Mouse (Mus musculus) heart, adult 2 months (tissue): Measurements from ENCODE around the gene Sdk2.

Experiments
- CTCF ChIP-seq: fragments of 200-600 bp; IDR thresholded peaks from 2 replicates; pipeline ENCODE4 v1.8.1; 2022; ENCODE audit warnings: antibody characterized with exemption, mild to moderate bottlenecking, moderate library complexity
- EP300 ChIP-seq: fragments of 200-500 bp; IDR thresholded peaks from 2 replicates; pipeline ENCODE4 v1.6.1; 2011; ENCODE audit warnings: low read depth, low read length, control low read depth; ENCODE audit not compliant: insufficient read depth
- POLR2A ChIP-seq: fragments of 200-500 bp; IDR thresholded peaks from 2 replicates; pipeline ENCODE4 v1.6.1; 2011; ENCODE audit warnings: mild to moderate bottlenecking, low read depth, low read length, control low read depth; ENCODE audit not compliant: insufficient read depth

DNA sequence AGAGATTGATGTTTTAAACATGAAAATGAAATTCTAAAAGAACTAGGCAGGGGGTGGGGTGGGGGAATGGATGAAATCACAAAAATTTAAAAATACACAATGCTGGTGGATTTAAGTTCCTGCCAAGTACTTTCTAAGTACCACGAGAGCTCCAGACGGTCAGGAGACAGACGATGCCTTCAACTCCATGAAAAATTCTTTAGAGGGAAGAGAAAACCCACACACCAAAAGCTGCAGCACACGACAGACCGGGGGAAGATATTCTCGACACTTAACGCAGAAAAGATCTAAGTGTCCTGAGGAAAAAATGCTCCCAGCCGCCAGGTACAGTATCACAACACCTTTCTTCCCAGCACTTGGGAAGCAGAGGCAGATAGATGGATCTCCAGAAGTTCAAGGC, 118.2 kb downstream of the Sdk2 start:
- no peak for TF ChIP-seq CTCF
- no peak for TF ChIP-seq POLR2A
- no peak for TF ChIP-seq EP300
